Mouse (Mus musculus) megakaryocyte progenitor cell, adult 5-6 weeks (primary cell): Measurements from ENCODE around the gene Fam43b. TPM values are rescaled to one million over a fixed set of nuclear protein-coding genes. Genes with fewer than 3 reads are reported as not detected.
"Not testable (repeated sequence)": the region's sequence is repeated elsewhere in the genome, so short reads cannot be mapped to it uniquely, and the experiment has no call there.

ENCODE experiments used
- ATAC-seq: replicated peaks from 2 replicates; pipeline ENCODE4 v1.8.0; 2016; ENCODE audit warnings: mild to moderate bottlenecking, moderate TSS enrichment, inconsistent platforms; ENCODE audit not compliant: poor library complexity
- total RNA-seq, 2 experiments: library from RNA; stranded (forward) in 1 of 2; stranded (reverse) in 1 of 2; fragments of 157-497, 149-512 nt in 1 of 2; fragments of 200-1000 nt in 1 of 2; gene quantifications; 2 replicates each; pipeline versions ENCODE4 v1.2.3 to v1.2.4; 2015 to 2017

Fam43b gene
- total RNA-seq (2015) (not detected in 2 replicates), total RNA-seq (2017) (not detected in 2 replicates)

- ATAC-seq = 0 out of 2 replicates have a peak, but pooled peaks have one; percentile 29
Observed at GRCm38 (mm10) chr4:138395971-138396645, at the start of gene Fam43b. TSS of gene Fam43b (minus strand) at chr4:138396528.

GRCm38 (mm10) chr4:138444941-138445340 lies 48.6 kb upstream of the Fam43b start:
- ATAC-seq = no peak

- ATAC-seq = no peak
Observed at GRCm38 (mm10) chr4:138440062-138440461, 43.7 kb upstream of the Fam43b start.

- ATAC-seq = peak; percentile 97
Observed at GRCm38 (mm10) chr4:138434347-138435316, 38.3 kb upstream of the Fam43b start, which contains the start of gene Mul1. TSS of gene Mul1 (plus strand) at chr4:138434671.

GRCm38 (mm10) chr4:138431340-138431739 lies 35.0 kb upstream of the Fam43b start:
- ATAC-seq = no peak

GRCm38 (mm10) chr4:138429778-138430177 lies 33.5 kb upstream of the Fam43b start:
- peak; percentile 43; the same call in 1 of the 2 replicates for ATAC-seq

GRCm38 (mm10) chr4:138426778-138427705 lies 30.7 kb upstream of the Fam43b start:
- ATAC-seq = peak; percentile 96

- ATAC-seq = not testable (repeated sequence)
Observed at GRCm38 (mm10) chr4:138425604-138426003, 29.3 kb upstream of the Fam43b start.

- ATAC-seq = no peak
Observed at GRCm38 (mm10) chr4:138425028-138425427, 28.7 kb upstream of the Fam43b start.

GRCm38 (mm10) chr4:138418340-138418957 lies 22.1 kb upstream of the Fam43b start:
- ATAC-seq = no peak

- ATAC-seq = no peak; the same call in 1 of the 2 replicates
Observed at GRCm38 (mm10) chr4:138417882-138418281, 21.6 kb upstream of the Fam43b start.

GRCm38 (mm10) chr4:138416414-138416813 lies 20.1 kb upstream of the Fam43b start:
- no peak for ATAC-seq

GRCm38 (mm10) chr4:138415991-138416390 lies 19.7 kb upstream of the Fam43b start:
- no peak for ATAC-seq

GRCm38 (mm10) chr4:138414725-138415124 lies 18.4 kb upstream of the Fam43b start:
- no peak for ATAC-seq

- no peak for ATAC-seq
Observed at GRCm38 (mm10) chr4:138411504-138412121, 15.3 kb upstream of the Fam43b start.

GRCm38 (mm10) chr4:138411011-138411410 lies 14.7 kb upstream of the Fam43b start:
- ATAC-seq = no peak

GRCm38 (mm10) chr4:138407479-138408194 lies 11.3 kb upstream of the Fam43b start:
- peak; percentile 80 for ATAC-seq

GRCm38 (mm10) chr4:138404806-138405205 lies 8.5 kb upstream of the Fam43b start:
- ATAC-seq = peak; percentile 58; the same call in 1 of the 2 replicates

GRCm38 (mm10) chr4:138396711-138397110 lies 383 bp upstream of the Fam43b start:
- ATAC-seq = no peak
